Mouse (Mus musculus) v-Abl transformed pro-B cells (cell line): Measurements from ENCODE around the gene Ugt1a5.

Experiments used
- in situ Hi-C, 2 experiments: fragments of 400-800 bp; cut with MboI; formaldehyde crosslinking; loops; one replicate each; pipeline ENCODE4 v1.15.1; 2025; ENCODE audit not compliant: unreplicated experiment in 2 of 2

Gene Ugt1a5

DNA sequence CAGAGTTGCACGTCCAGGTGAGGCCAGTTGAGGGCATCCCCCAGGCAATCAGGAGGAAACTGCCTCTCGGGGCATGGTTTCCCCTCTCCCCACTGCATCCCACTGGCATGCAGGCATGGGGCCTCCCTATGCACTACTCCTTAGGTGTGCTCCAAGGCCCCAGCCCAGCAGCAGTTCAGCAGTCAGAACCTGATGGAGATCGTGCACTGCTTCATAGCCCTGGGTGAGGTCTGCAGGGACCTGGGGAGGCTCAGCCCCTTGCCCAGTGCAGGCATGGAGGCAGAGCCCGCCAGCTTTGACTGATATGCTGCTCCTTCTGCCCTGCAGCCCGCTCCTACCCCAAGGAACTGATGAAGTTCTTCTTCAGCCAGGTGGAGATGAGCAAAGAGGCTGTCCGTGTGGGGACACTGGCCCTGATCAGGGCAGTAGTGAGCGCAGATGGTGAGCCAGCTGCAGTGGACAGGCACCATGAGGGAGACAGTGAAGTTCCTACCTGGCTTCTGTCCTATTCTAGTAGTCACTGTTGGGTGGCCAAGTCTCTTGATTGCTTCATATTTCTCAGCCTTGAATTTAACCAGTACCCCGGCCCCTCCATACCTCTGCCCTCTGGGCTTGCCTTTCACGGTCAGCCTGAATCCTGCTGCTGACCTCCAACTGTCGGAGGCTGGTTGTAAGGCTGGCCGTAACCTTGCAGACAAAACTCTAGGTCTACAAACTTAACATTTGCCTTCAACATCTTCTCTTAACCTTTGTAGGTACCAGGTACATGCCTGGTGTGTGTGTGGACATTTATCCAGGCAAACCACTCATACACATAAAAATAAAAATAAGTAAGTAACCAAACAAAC is 69.5 kb downstream of the Ugt1a5 start:
- in situ Hi-C loops: no loop called here

GRCm38 (mm10) chr1:88235894-88236415 is 70.1 kb downstream of the Ugt1a5 start:
- in situ Hi-C loops: no loop called here

DNA sequence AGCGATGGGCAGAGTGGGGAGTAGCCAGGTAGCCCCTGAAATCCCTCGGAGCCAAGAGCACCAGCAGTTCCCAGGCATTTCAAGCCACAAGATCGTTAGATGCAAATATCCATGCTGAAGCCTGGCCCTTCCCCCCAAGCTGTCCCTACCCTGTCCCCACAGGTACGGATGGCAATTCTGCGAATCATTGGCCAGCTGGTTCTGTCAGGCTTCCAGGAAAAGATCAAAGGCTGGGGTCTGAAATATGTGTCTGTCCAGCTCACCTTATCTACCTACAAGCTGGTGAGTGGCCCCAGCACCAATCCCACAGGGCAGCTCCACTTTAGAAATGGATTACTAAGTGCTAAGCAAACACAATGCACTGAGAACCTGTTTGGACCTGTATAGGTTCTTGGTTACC is 71.5 kb downstream of the Ugt1a5 start:
- in situ Hi-C loops: no loop called here

DNA sequence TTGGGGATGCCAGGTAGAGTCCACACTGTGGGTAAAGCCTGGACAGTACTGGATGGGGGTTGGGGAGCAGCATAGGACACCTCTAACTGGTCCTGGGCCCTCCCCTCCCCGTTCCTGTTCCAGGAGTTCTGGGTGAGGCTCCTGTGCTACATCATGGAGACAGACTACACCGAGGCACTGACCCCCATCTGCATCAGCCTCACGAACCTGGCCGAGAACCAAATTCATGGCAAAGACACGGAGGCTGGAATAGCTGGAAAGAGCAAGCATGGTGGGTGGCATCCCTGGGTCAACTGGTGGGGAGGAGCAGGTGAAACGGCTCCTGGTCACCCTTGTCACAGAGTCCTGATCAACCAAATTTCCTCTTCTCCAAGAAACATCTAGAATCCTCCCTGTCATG is 73.0 kb downstream of the Ugt1a5 start:
- in situ Hi-C loops: no loop called here

- in situ Hi-C loops: no loop called here
Measured at GRCm38 (mm10) chr1:88240072-88240471, 74.3 kb downstream of the Ugt1a5 start.

GRCm38 (mm10) chr1:88240579-88240978 is 74.8 kb downstream of the Ugt1a5 start:
- in situ Hi-C loops: no loop called here

GRCm38 (mm10) chr1:88243861-88244260 is 78.0 kb downstream of the Ugt1a5 start:
- in situ Hi-C loops: no loop called here

GRCm38 (mm10) chr1:88245881-88246280 is 80.1 kb downstream of the Ugt1a5 start:
- in situ Hi-C loops: no loop called here

DNA sequence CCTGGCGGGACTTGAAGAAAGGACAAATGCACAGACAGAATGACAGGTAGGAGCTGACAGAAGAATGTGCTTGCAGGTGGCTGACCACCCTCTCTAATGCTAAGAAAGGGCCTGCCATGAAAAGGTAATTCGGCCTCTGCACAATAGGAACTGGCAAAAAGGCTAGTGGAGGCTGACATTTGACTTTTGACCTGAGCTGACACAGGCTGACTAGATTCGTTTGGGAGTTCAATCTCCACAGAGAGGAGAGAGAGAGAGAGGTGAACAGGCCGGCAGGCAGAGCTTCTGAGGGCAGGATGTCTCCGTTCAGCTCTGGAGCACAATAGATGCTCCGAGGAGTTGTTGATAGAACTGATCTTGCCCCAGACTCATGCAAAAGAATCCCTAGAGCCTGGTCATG is 80.6 kb downstream of the Ugt1a5 start:
- in situ Hi-C loops: no loop called here

- in situ Hi-C loops: no loop called here
Measured at GRCm38 (mm10) chr1:88247660-88248059, 81.8 kb downstream of the Ugt1a5 start.

GRCm38 (mm10) chr1:88248658-88249057 is 82.8 kb downstream of the Ugt1a5 start:
- in situ Hi-C loops: no loop called here

DNA sequence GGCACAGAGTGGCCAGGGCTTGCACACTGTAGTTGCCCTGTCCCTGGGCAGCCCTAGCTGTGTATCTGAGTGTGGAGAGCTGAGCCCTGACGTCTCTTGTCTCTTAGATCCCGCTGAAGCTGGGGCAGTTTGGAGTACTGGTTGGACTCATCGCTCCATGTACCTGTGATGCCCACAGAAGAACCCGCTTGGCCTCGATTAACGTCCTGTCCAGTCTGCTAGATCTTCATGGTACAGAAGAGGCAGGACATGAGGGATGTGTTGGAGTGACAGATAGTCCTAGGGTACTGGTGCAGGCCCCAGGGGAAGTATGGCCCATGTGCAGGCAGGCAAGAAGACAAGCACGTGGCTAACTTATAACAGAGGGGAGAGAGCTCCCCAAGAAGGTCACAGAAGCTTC is 83.8 kb downstream of the Ugt1a5 start:
- in situ Hi-C loops: no loop called here

GRCm38 (mm10) chr1:88250023-88250422 is 84.2 kb downstream of the Ugt1a5 start:
- in situ Hi-C loops: no loop called here

- in situ Hi-C loops: no loop called here
Measured at GRCm38 (mm10) chr1:88253106-88253505, 87.3 kb downstream of the Ugt1a5 start.

GRCm38 (mm10) chr1:88253540-88253939 is 87.7 kb downstream of the Ugt1a5 start:
- in situ Hi-C loops: no loop called here

DNA sequence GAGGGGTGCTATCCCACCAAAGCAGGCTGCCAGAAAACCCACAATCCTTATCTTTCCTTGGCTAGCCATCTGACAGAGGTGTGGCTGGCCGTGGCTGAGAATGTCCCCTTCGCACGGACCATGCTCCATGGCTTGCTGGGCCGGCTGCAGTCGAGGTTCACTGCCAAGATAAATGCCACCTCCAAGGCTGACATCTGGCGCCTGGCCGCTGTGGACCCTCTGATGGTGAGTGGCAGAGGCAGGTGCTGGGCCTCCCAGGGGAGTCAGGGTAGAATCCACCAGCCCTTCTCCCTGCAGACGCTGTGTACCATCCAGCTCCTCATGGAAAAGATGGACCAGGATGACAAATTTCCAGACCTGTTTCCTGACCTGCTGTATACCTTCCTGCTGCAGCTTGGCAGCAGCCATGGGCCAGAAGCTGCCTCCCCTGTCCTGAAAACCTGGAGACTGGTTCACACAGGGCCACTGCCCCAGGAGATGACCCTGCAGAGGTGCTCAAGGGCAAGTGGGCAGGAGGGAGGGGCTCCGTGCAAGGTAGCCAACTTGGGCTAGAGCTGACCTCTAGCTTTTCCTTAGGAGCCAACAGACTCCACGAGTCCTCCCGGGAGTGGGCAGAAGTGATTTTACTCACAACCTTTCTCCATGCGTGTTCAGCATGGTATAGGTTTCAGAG is 89.1 kb downstream of the Ugt1a5 start:
- in situ Hi-C loops: no loop called here

DNA sequence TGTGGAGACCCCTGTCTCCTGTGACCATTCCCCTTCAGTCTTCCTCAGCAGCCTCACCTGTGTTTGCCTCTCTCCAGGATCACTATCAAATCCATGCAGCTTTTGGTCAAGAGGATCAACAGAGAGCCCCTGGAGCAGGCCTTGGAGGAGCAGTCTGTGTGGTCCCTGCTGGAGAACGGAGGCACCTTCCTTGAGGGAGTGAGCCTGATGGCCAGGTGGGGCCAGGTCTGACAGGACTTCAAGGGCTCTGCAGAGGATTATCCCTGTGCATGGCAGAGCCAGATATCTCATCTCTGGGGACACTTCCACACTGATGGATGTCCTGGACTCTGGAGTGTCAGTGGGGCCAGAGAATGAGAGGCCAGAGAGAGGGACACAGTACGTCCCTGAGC is 89.7 kb downstream of the Ugt1a5 start:
- in situ Hi-C loops: no loop called here

DNA sequence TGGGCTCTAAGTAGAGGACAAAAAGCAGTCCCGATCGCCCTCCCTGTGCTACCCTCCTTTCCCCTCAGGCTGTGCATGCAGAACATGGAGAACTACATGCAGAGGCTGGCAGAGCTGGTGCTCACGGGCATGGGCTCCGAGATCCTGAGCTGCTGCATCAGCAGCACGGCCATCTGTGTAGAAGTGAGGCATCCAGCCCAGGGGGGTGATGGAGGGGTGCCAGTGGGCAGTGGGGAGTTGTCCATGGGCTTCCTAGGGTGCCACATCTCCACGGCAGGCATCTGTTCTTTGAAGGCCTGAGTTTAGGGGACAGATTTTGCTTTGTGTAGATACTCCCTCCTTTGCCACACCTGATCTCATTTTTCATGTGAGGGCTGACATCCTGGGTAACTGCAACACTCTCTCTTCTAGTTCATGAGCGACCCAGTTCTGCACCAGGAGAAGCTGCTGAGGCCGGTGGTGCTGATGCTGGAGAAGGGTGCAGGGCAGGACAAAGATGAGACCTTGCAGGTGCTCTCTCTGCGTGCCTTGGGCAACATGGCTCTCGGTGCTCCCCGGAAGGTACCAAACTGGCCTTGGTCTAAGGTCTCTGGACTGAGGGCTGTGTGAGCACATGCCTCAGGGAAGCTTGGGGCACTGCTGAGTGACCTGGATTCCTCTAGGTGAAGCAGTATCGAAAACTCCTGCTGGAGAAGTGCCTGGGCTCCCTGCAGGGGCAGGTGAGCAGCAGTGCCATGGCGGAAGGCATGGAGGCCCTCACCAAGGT is 90.4 kb downstream of the Ugt1a5 start:
- in situ Hi-C loops: no loop called here

GRCm38 (mm10) chr1:88256886-88257663 is 91.3 kb downstream of the Ugt1a5 start:
- in situ Hi-C loops: no loop called here

DNA sequence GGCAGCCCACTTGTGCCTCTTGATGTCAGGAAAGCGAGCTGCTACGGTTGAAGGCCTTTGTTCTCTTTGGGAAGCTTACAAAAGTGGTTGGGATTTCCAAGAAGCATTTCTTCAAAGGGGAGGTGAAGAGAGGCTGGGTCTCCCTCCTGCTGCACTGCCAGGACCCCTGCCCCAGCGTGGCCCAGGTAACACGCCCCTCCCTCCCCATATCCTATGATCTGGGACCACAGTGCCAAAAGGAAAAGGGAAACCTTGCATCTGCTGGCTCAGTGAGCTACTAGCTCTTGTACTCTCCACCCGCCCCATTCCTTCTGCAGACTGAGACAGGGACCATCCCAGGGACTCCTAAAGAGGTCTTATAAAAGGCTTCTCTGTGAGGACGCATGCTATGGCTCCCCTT is 91.9 kb downstream of the Ugt1a5 start:
- in situ Hi-C loops: no loop called here
